Mouse (Mus musculus) embryonic facial prominence, embryonic 11.5 days (tissue): ENCODE data around the gene Pla2g12b. TPM values are rescaled to one million over a fixed set of nuclear protein-coding genes. Genes with fewer than 3 reads are reported as not detected.

Source experiments
- ATAC-seq: fragments of 200-750 bp; cut with Nextera tagmentation; replicated peaks from 2 replicates; pipeline ENCODE4 v1.8.0; 2017; ENCODE audit warnings: low read depth; ENCODE audit not compliant: insufficient number of reproducible peaks, low FRiP score, low TSS enrichment
- DNase-seq: peaks from one replicate; pipeline ENCODE4 v3.0.0-alpha.2; 2015; ENCODE audit warnings: low spot score
- H3K27ac ChIP-seq: fragments of 300-500 bp; sonication (generic); replicated peaks from 2 replicates; pipeline ENCODE4 v1.5.1; 2014; ENCODE audit warnings: mild to moderate bottlenecking, low read depth, low read length, control low read depth
- H3K27me3 ChIP-seq: fragments of 300-500 bp; sonication (generic); 2 replicates; pipeline ENCODE4 v1.6.1; 2014; ENCODE audit warnings: mild to moderate bottlenecking, low read length, moderate library complexity, mixed read lengths; ENCODE audit not compliant: control insufficient read depth, insufficient read depth
- H3K36me3 ChIP-seq: fragments of 300-500 bp; sonication (generic); replicated peaks from 2 replicates; pipeline ENCODE4 v1.6.1; 2014; ENCODE audit warnings: low read depth, mild to moderate bottlenecking, low read length, moderate library complexity, mixed read lengths; ENCODE audit not compliant: control insufficient read depth, insufficient read depth
- H3K4me1 ChIP-seq: fragments of 300-500 bp; sonication (generic); 2 replicates; pipeline ENCODE4 v1.6.1; 2014; ENCODE audit warnings: low read length, mixed read lengths; ENCODE audit not compliant: control insufficient read depth, insufficient read depth
- H3K4me2 ChIP-seq: fragments of 300-500 bp; sonication (generic); 2 replicates; pipeline ENCODE4 v1.6.1; 2014; ENCODE audit warnings: low read depth, mild to moderate bottlenecking, control low read depth, low read length, moderate library complexity
- H3K4me3 ChIP-seq: fragments of 300-500 bp; sonication (generic); 2 replicates; pipeline ENCODE4 v1.5.1; 2014; ENCODE audit warnings: low read depth, low read length, control low read depth
- H3K9ac ChIP-seq: fragments of 300-500 bp; sonication (generic); replicated peaks from 2 replicates; pipeline ENCODE4 v1.6.1; 2014; ENCODE audit warnings: mild to moderate bottlenecking, control low read depth, low read length
- H3K9me3 ChIP-seq: fragments of 300-500 bp; sonication (generic); replicated peaks from 2 replicates; pipeline ENCODE4 v1.6.1; 2016; ENCODE audit warnings: mild to moderate bottlenecking, low read length, inconsistent platforms, mixed read lengths; ENCODE audit not compliant: control insufficient read depth
- WGBS: fragments of 180-500 bp; shearing (Covaris S2); extraction: QIAGEN DNeasy Blood & Tissue Kit; methylation state at CpG from one replicate; pipeline ENCODE4 v1.1.7; 2014; 5-methylcytosine and 5-hydroxymethylcytosine counted together
- polyA plus RNA-seq: library from polyadenylated mRNA; unstranded; fragments of >200 nt; fragmentation: Nextera tagmentation; extraction: Ambion mirVana; gene quantifications from 2 replicates; pipeline ENCODE4 v1.2.1, GENCODE M21; 2014

Gene Pla2g12b
- polyA plus RNA-seq, 1 experiment from 2014 or later: 0.25 TPM

DNA sequence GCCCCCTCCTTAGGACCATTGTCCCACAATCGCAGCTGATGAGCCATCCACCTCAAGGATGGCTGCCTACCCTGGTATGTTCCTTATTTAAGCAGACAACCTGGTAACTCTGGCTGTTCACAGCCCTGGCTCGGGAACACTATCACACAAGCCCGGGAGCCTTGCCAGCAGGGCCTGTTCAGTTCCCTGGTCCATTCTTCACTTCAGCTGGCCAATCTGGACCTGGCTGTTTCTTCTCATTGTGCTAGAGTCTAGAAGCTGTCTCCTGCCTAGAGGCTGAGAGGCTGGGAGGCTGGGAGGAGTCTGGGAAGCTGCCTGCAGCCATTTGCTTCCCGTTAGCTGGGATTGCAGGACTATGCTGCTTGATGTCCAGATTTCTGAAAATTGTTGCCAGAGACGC is 67.0 kb downstream of the Pla2g12b start:
- 67% methylated on average over 5 of the region's 5 CpGs for WGBS

More for the DNA sequence above, 67.0 kb downstream of the Pla2g12b start:
- no peaks in the 10 kb centered on the region for H3K27me3 ChIP-seq
- DNase-seq: no peak
- H3K4me2 ChIP-seq: no peak overlapping the region
- H3K4me3 ChIP-seq: no peak overlapping the region
- no peaks in the 10 kb centered on the region for H3K9me3 ChIP-seq
- H3K4me1 ChIP-seq: peaks cover 3% of the 10 kb centered on the region; the same call in 1 of the 2 replicates
- no peak overlapping the region for H3K9ac ChIP-seq
- H3K27ac ChIP-seq: no peak overlapping the region
- H3K36me3 ChIP-seq: no peaks in the 10 kb centered on the region
- ATAC-seq: no peak

Other genes starting within 250 kb of the Pla2g12b start
- 49.4 and 50.5 TPM in 2 replicates for gene Sept10, start 181.8 kb upstream of the Pla2g12b start, polyA plus RNA-seq
- gene Sowahc, start 181.7 kb upstream of the Pla2g12b start, polyA plus RNA-seq: 11.1 and 11.5 TPM in 2 replicates
- gene P4ha1, start 80.4 kb upstream of the Pla2g12b start, polyA plus RNA-seq: 63.3 and 64.2 TPM in 2 replicates
- 1.3 and 7.0 TPM in 2 replicates for gene Gm10273, start 8.0 kb upstream of the Pla2g12b start, polyA plus RNA-seq
- gene Oit3, start 38.1 kb downstream of the Pla2g12b start, polyA plus RNA-seq: 0.49 and 1.1 TPM in 2 replicates
- gene Gm10322, start 212.4 kb downstream of the Pla2g12b start, polyA plus RNA-seq: not detected in 2 replicates
- 25.3 and 25.6 TPM in 2 replicates for gene Mcu, start 213.0 kb downstream of the Pla2g12b start, polyA plus RNA-seq